Mouse (Mus musculus): ENCODE results near the gene Gm20388. TPM values are rescaled to one million over a fixed set of nuclear protein-coding genes. Genes with fewer than 3 reads are reported as not detected.
A peak's percentile ranks its signal among the peaks of the same experiment; 100 is the strongest.

The Gm20388 gene
- polyA plus RNA-seq, 1 experiment from 2014 or later: not detected

DNA sequence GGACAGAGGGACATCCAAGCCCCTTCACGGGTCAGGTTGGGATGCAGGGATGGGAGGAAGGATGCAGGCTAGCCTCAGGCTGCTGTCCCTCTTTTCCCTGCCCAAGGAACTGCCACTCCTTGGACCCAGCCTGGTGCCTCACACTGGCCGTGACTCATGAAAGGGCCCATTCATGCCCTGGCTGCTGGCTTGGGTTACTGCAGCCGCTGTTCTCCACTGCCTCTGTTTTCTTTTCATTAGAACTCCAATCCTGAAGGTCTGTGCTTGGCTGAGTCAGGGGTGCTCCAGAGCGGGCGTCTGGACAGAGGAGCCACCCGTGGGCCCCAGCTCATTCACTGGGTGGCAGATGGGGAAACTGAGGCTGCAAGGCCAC is 2314.0 kb downstream of the Gm20388 start:
- H3K27me3 ChIP-seq (ENCODE audit: control insufficient read depth, insufficient read depth, low read depth, low read length): peaks cover 9% of the 10 kb centered on the region; the same call in 1 of the 2 replicates
- H3K4me2 ChIP-seq (ENCODE audit: low read depth, low read length): no peak overlapping the region
- no peaks in the 10 kb centered on the region for H3K4me1 ChIP-seq (replicated peaks; ENCODE audit: control insufficient read depth, insufficient read depth, low read length)
- no peak overlapping the region for H3K4me3 ChIP-seq (ENCODE audit: low read length)
- ATAC-seq (ENCODE audit: low read depth): no peak
- H3K9ac ChIP-seq (ENCODE audit: low read length): no peak overlapping the region
- H3K9me3 ChIP-seq (ENCODE audit: control insufficient read depth, low read length): no peaks in the 10 kb centered on the region
- no peak overlapping the region for H3K27ac ChIP-seq (ENCODE audit: low read length)
- H3K36me3 ChIP-seq (ENCODE audit: control insufficient read depth, insufficient read depth, low read length): no peaks in the 10 kb centered on the region
- 59% methylated on average over 6 of the region's 6 CpGs for WGBS

DNA sequence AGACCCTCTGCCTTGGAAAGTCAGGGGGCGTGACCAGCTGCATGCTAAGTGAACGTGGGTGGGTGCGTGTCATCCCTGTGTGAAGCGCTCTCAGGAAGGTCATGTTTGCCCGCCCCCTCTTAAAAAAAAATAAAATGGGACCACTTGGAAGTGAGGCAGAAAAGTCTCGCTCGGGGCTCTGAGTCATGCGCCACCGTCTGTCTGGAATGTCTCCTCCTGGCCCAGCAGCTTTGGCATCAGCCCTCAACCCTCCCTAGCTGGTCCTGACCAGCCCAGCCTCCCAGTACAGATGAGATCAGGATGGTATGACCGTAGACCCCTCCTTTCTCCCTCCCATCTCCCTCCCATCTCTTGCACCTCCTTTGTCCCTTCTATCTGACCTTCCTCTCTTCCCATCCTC is 2314.8 kb downstream of the Gm20388 start:
- no peak overlapping the region for H3K4me3 ChIP-seq (ENCODE audit: low read length)
- no peaks in the 10 kb centered on the region for H3K9me3 ChIP-seq (ENCODE audit: control insufficient read depth, low read length)
- H3K4me2 ChIP-seq (ENCODE audit: low read depth, low read length): no peak overlapping the region
- peaks cover 4% of the 10 kb centered on the region for H3K4me1 ChIP-seq (replicated peaks; ENCODE audit: control insufficient read depth, insufficient read depth, low read length)
- no peaks in the 10 kb centered on the region for H3K36me3 ChIP-seq (ENCODE audit: control insufficient read depth, insufficient read depth, low read length)
- ATAC-seq (ENCODE audit: low read depth): 0 out of 2 replicates have a peak, but pooled peaks have one; percentile 18
- WGBS: 38% methylated on average over 10 of the region's 10 CpGs
- H3K27me3 ChIP-seq (ENCODE audit: control insufficient read depth, insufficient read depth, low read depth, low read length): peaks cover 16% of the 10 kb centered on the region
- no peak overlapping the region for H3K27ac ChIP-seq (ENCODE audit: low read length)
- no peak overlapping the region for H3K9ac ChIP-seq (ENCODE audit: low read length)

DNA sequence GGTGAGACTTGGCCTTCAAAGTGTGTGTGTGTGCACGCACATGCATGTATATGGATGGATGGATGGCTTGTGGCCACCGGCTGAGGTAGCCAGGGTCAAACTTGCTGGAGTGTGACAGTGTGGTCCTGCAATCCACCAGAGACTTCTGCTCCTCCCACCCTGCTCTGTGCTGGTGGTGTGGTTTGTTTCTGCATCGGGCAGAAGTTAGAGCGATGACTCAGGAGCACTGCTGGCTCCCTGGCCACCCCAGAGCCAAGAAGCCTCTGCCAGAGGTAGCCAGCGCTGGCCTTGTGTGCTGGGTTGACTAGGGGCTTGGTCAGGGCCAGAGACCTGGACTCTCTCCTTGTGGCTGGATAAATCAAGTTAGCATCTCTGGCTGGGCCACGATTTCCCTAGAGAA is 2316.7 kb downstream of the Gm20388 start:
- no peak overlapping the region for H3K4me3 ChIP-seq (ENCODE audit: low read length)
- H3K4me2 ChIP-seq (ENCODE audit: low read depth, low read length): no peak overlapping the region
- no peak overlapping the region for H3K27ac ChIP-seq (ENCODE audit: low read length)
- H3K27me3 ChIP-seq (ENCODE audit: control insufficient read depth, insufficient read depth, low read depth, low read length): peaks cover 29% of the 10 kb centered on the region
- WGBS: 74% methylated on average over 6 of the region's 6 CpGs
- ATAC-seq (ENCODE audit: low read depth): no peak
- H3K4me1 ChIP-seq (replicated peaks; ENCODE audit: control insufficient read depth, insufficient read depth, low read length): peaks cover 7% of the 10 kb centered on the region
- no peaks in the 10 kb centered on the region for H3K36me3 ChIP-seq (ENCODE audit: control insufficient read depth, insufficient read depth, low read length)
- H3K9ac ChIP-seq (ENCODE audit: low read length): no peak overlapping the region
- H3K9me3 ChIP-seq (ENCODE audit: control insufficient read depth, low read length): no peaks in the 10 kb centered on the region

DNA sequence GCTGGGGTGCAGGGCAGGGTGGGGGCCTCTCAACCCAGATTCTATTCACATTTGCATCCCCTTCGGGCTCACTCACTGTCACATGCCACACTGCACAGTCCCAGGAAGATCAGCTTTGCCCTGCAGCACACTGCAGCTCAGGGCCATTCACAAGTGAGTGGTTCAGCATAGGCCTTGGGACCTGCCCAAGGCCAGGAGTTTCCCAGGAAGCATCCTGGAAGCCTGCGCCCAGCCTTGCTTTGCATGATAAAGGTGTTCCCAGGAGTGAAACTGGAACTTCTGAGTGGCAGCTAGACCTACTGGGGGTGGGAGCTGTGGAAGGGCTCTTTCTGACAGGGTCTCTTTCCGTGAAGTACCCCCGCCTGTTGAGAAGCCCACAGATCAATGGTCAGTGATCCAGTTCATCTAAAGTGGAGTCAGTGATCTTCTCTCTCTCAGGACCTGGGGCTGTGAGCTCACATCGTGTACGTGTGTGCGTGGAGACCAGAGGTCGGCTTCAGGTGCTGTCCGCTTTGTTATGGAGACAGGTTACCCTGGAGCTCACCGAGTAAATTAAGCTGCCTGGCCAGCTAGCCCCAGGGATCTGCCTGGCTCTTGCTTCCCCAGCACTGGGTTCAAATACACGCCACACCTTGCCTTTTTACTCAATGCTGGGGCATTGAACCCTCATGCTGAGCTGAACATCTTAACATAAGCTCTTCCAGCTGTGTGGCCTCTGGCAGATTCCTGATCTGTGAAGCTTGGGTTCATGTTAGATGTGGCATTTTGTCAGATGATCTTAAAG is 2318.3 kb downstream of the Gm20388 start:
- Histone ChIP-seq H3K4me3 (ENCODE audit: low read length) (no peak overlapping the region), H3K27ac (ENCODE audit: low read length) (no peak overlapping the region), H3K4me2 (ENCODE audit: low read depth, low read length) (no peak overlapping the region), H3K27me3 (ENCODE audit: control insufficient read depth, insufficient read depth, low read depth, low read length) (peaks cover 31% of the 10 kb centered on the region), H3K9me3 (ENCODE audit: control insufficient read depth, low read length) (no peaks in the 10 kb centered on the region), H3K4me1 (replicated peaks; ENCODE audit: control insufficient read depth, insufficient read depth, low read length) (peaks cover 7% of the 10 kb centered on the region), H3K36me3 (ENCODE audit: control insufficient read depth, insufficient read depth, low read length) (no peaks in the 10 kb centered on the region), H3K9ac (ENCODE audit: low read length) (no peak overlapping the region)
- 78% methylated on average over 11 of the region's 11 CpGs for WGBS
- no peak for ATAC-seq (ENCODE audit: low read depth)

DNA sequence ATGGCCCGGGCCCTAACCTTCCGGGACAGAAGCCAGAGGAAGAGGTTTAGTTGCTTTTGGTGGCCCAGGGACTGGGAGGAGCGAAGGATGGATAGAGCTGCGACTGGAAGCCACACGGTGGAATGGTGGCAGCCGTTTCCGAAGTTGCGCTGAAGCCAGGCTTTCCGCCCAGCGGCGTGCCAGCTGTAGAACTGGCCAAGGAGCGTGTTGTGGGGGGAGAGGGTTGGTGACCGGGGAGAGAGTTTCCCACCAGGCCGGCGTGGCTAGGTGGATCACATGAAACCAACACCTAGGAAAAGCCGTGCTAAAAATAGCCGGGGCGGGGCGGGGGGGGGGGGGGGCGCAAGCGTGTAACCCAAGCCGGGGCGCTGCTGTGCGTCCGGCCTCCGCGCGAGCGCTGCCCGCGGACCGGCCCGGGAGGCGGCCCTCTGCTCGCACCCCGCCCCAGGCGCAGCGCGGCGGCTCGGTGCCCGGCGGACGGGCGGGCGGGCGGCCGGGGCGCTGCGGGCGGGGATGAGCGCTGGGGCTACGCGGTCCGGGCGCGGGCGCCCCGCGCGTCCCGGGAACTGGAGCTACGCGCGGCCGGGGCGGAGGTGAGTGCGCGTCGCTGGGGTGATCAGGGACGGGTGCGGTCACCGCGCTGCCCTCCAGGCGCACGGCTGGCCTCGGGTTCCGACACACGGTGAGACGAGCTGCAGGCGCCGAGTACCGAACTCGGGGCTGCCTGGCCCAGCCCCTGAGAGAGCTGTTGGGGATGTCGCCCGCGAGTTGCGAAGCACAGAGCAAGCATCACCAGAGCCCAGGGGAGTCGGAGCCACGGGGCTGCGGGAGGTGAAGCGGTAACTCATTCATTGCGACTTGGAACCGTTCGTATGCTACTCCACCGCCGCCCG is 2319.4 kb downstream of the Gm20388 start:
- Histone ChIP-seq H3K4me1 (replicated peaks; ENCODE audit: control insufficient read depth, insufficient read depth, low read length) (peaks cover 7% of the 10 kb centered on the region), H3K27ac (ENCODE audit: low read length) (no peak overlapping the region), H3K36me3 (ENCODE audit: control insufficient read depth, insufficient read depth, low read length) (no peaks in the 10 kb centered on the region), H3K4me3 (ENCODE audit: low read length) (peak overlapping the region; percentile 57), H3K9ac (ENCODE audit: low read length) (peak overlapping the region; percentile 56), H3K27me3 (ENCODE audit: control insufficient read depth, insufficient read depth, low read depth, low read length) (peaks cover 31% of the 10 kb centered on the region), H3K4me2 (ENCODE audit: low read depth, low read length) (peak overlapping the region; percentile 97), H3K9me3 (ENCODE audit: control insufficient read depth, low read length) (no peaks in the 10 kb centered on the region)
- WGBS: under 1% methylated on average over 62 of the region's 98 CpGs
- ATAC-seq (ENCODE audit: low read depth): peak; percentile 47; the same call in 1 of the 2 replicates

DNA sequence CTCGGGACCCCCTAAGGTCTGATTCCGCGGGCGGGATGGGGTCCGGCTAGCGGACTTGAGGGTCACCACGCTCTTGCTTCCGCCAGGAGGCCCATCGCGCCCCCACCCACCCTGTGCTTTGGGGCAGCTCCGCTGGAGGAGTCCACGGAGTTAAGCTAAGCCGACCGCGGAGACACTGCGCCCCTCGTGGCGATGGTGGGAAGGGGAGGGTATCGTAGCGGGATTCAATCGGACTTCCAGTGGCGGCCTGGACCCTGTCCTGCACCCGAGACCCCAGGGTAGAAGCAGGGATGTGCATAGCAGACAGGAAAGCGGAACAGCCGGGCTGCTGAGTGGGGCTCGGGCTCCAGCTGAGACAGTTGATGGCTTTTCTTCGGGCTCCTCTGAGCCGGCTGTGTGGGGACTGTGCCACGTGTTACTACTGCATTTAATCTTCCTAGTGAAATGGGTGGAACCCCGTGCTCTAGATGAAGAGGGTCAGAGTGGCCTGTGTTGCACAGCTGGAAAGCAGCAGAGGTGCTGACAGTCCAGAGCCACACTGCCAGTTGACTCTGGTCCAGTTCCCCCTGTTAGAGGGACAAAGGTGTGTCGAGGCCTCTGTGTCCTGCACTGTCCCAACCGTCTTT is 2320.2 kb downstream of the Gm20388 start:
- WGBS: 3% methylated on average over 32 of the region's 32 CpGs
- no peaks in the 10 kb centered on the region for H3K9me3 ChIP-seq (ENCODE audit: control insufficient read depth, low read length)
- peaks cover 31% of the 10 kb centered on the region for H3K27me3 ChIP-seq (ENCODE audit: control insufficient read depth, insufficient read depth, low read depth, low read length)
- peaks cover 7% of the 10 kb centered on the region for H3K4me1 ChIP-seq (replicated peaks; ENCODE audit: control insufficient read depth, insufficient read depth, low read length)
- H3K4me3 ChIP-seq (ENCODE audit: low read length): peak overlapping the region; percentile 57
- H3K27ac ChIP-seq (ENCODE audit: low read length): no peak overlapping the region
- peak overlapping the region; percentile 56 for H3K9ac ChIP-seq (ENCODE audit: low read length)
- H3K4me2 ChIP-seq (ENCODE audit: low read depth, low read length): peak overlapping the region; percentile 97
- no peaks in the 10 kb centered on the region for H3K36me3 ChIP-seq (ENCODE audit: control insufficient read depth, insufficient read depth, low read length)
- ATAC-seq (ENCODE audit: low read depth): peak; percentile 64

DNA sequence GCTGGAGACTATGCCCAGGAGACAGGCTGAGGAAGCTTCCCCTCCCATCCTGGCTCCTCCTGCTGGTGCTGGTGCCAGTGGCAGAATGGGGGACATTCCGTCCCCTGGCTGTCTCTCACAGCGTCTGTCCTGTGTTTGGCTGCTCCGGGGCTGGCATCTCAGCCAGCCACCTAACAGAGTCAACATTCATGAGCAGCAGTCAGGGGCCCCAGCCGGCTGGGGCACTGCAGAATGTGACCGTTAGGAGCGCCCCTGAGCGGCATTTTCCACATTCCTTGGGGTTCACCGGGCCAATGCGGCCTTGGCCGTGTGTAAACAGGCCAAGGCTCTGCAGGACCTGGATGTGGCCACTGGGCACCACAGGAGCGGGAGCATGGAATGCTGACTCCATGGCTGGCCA is 2323.4 kb downstream of the Gm20388 start:
- WGBS: 26% methylated on average over 11 of the region's 11 CpGs
- Histone ChIP-seq H3K4me3 (ENCODE audit: low read length) (no peak overlapping the region), H3K36me3 (ENCODE audit: control insufficient read depth, insufficient read depth, low read length) (no peaks in the 10 kb centered on the region), H3K27ac (ENCODE audit: low read length) (no peak overlapping the region), H3K9me3 (ENCODE audit: control insufficient read depth, low read length) (no peaks in the 10 kb centered on the region), H3K4me1 (replicated peaks; ENCODE audit: control insufficient read depth, insufficient read depth, low read length) (peaks cover 11% of the 10 kb centered on the region), H3K4me2 (ENCODE audit: low read depth, low read length) (no peak overlapping the region), H3K9ac (ENCODE audit: low read length) (no peak overlapping the region), H3K27me3 (ENCODE audit: control insufficient read depth, insufficient read depth, low read depth, low read length) (peaks cover 28% of the 10 kb centered on the region)
- peak; percentile 48 for ATAC-seq (ENCODE audit: low read depth)

DNA sequence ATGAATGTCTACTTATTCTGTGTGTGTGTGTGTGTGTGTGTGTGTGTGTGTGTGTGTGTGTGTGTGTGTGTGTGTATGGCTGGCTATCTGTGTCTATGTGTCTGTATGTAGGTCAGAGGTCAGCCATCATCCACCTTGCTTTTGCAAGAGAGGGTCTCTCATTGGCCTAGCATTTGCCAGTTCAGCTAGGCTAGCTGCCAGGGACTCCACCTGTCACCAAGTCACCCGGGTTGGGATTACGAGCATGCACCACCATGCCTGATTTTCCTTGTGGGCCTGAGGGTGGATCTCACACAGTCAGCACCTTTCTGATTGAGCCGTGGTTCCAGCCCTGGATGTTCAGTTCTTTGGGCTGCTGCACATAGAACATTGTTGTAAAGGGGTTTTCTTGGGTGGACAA is 2325.9 kb downstream of the Gm20388 start:
- no peaks in the 10 kb centered on the region for H3K9me3 ChIP-seq (ENCODE audit: control insufficient read depth, low read length)
- H3K4me1 ChIP-seq (replicated peaks; ENCODE audit: control insufficient read depth, insufficient read depth, low read length): peaks cover 4% of the 10 kb centered on the region; the same call in 1 of the 2 replicates
- no peak for ATAC-seq (ENCODE audit: low read depth)
- H3K27me3 ChIP-seq (ENCODE audit: control insufficient read depth, insufficient read depth, low read depth, low read length): peaks cover 10% of the 10 kb centered on the region
- no peak overlapping the region for H3K27ac ChIP-seq (ENCODE audit: low read length)
- no peak overlapping the region for H3K9ac ChIP-seq (ENCODE audit: low read length)
- H3K36me3 ChIP-seq (ENCODE audit: control insufficient read depth, insufficient read depth, low read length): no peaks in the 10 kb centered on the region
- 86% methylated on average over 3 of the region's 3 CpGs for WGBS
- H3K4me3 ChIP-seq (ENCODE audit: low read length): no peak overlapping the region
- H3K4me2 ChIP-seq (ENCODE audit: low read depth, low read length): no peak overlapping the region

DNA sequence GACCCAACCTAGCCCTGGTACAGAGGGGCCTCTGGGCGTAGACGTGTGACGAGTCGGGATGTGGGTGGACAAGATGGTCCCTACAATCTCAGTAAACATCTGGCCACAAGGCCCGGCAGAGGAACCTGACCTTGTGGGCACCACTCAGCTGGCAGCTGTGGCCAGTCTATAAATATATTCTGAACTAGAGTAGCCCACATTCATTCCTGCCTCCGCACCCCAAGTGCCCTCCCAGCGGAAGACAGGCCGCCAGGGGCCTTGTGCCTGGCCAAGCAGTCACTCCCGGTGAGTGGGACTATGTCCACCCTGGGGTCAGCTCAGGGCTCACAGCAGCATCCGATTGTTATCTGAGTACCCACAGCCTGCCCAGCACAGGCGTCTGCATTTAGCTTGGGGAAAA is 2327.6 kb downstream of the Gm20388 start:
- no peak overlapping the region for H3K27ac ChIP-seq (ENCODE audit: low read length)
- no peak for ATAC-seq (ENCODE audit: low read depth)
- no peak overlapping the region for H3K4me2 ChIP-seq (ENCODE audit: low read depth, low read length)
- H3K36me3 ChIP-seq (ENCODE audit: control insufficient read depth, insufficient read depth, low read length): no peaks in the 10 kb centered on the region
- no peak overlapping the region for H3K9ac ChIP-seq (ENCODE audit: low read length)
- no peak overlapping the region for H3K4me3 ChIP-seq (ENCODE audit: low read length)
- H3K9me3 ChIP-seq (ENCODE audit: control insufficient read depth, low read length): no peaks in the 10 kb centered on the region
- 55% methylated on average over 11 of the region's 11 CpGs for WGBS
- peaks cover 4% of the 10 kb centered on the region; the same call in 1 of the 2 replicates for H3K4me1 ChIP-seq (replicated peaks; ENCODE audit: control insufficient read depth, insufficient read depth, low read length)
- no peaks in the 10 kb centered on the region for H3K27me3 ChIP-seq (ENCODE audit: control insufficient read depth, insufficient read depth, low read depth, low read length)
